Mouse (Mus musculus) CH12.LX (cell line): ENCODE data around the gene Pex14.

Experiments
- CHD2 ChIP-seq: IDR thresholded peaks from 2 replicates; pipeline ENCODE4 v1.6.1; 2011; ENCODE audit warnings: low read length, improper control_type of control experiment
- CTCF ChIP-seq, 2 experiments: IDR thresholded peaks in 1 of 2; conservative IDR thresholded peaks in 1 of 2; 2 replicates each; pipeline ENCODE4 v1.5.1; 2011 to 2012; ENCODE audit warnings: low read depth in 2 of 2, low read length in 2 of 2, improper control_type of control experiment in 1 of 2, inconsistent platforms in 1 of 2, mild to moderate bottlenecking in 1 of 2, moderate library complexity in 1 of 2
- EP300 ChIP-seq: IDR thresholded peaks from 2 replicates; pipeline ENCODE4 v1.6.1; 2011; ENCODE audit warnings: low read length, improper control_type of control experiment
- HCFC1 ChIP-seq: IDR thresholded peaks from 2 replicates; pipeline ENCODE4 v1.6.1; 2012; ENCODE audit warnings: low read depth, mild to moderate bottlenecking, inconsistent platforms, low read length, improper control_type of control experiment
- JUND ChIP-seq: conservative IDR thresholded peaks from 2 replicates; pipeline ENCODE4 v1.6.1; 2011; ENCODE audit warnings: low read depth, low read length, improper control_type of control experiment
- MAX ChIP-seq: IDR thresholded peaks from 2 replicates; pipeline ENCODE4 v1.6.1; 2011; ENCODE audit warnings: low read length, improper control_type of control experiment
- POLR2A ChIP-seq: IDR thresholded peaks from 2 replicates; pipeline ENCODE4 v1.6.1; 2011; ENCODE audit warnings: low read depth, mild to moderate bottlenecking, improper control_type of control experiment, low read length
- POLR2AphosphoS2 ChIP-seq: IDR thresholded peaks from 2 replicates; pipeline ENCODE4 v1.6.1; 2011; ENCODE audit warnings: low read depth, low read length, improper control_type of control experiment
- TCF12 ChIP-seq: IDR thresholded peaks from 2 replicates; pipeline ENCODE4 v1.6.1; 2014; ENCODE audit warnings: low read depth, mild to moderate bottlenecking, inconsistent platforms, low read length, improper control_type of control experiment
- USF1 ChIP-seq: IDR thresholded peaks from 2 replicates; pipeline ENCODE4 v1.6.1; 2014; ENCODE audit warnings: low read depth, mild to moderate bottlenecking, inconsistent platforms, low read length, improper control_type of control experiment
- ZKSCAN1 ChIP-seq: IDR thresholded peaks from 2 replicates; pipeline ENCODE4 v1.6.1; 2012; ENCODE audit warnings: low read depth, inconsistent platforms, low read length, improper control_type of control experiment, borderline replicate concordance

- TF ChIP-seq CTCF (conservative IDR thresholded peaks at IDR 0.05 in 1 of 2, IDR thresholded peaks at IDR 0.05 in 1 of 2; ENCODE audit: low read depth in 2 of 2, low read length in 2 of 2): no peak
- no peak for TF ChIP-seq POLR2AphosphoS2
- TF ChIP-seq POLR2A: no peak
- no peak for TF ChIP-seq EP300
- no peak for TF ChIP-seq TCF12
- TF ChIP-seq MAX: no peak
- TF ChIP-seq JUND: no peak
- no peak for TF ChIP-seq ZKSCAN1
- TF ChIP-seq USF1: no peak
- no peak for TF ChIP-seq HCFC1
- no peak for TF ChIP-seq CHD2
Observed at GRCm38 (mm10) chr4:148928316-148928715, 171.4 kb downstream of the Pex14 start.
